Mouse (Mus musculus): ENCODE data around the gene Inhbc.
A peak's percentile ranks its signal among the peaks of the same experiment; 100 is the strongest.

Gene Inhbc

GRCm38 (mm10) chr10:127369834-127370820 is at the start of gene Inhbc:
Gene Inhbc (minus strand): TSS chr10:127370431.
- no peak for DNase-seq (ENCODE audit: extremely low read depth, low read depth, low spot score)

GRCm38 (mm10) chr10:127414141-127414540 is 43.9 kb upstream of the Inhbc start:
- DNase-seq (ENCODE audit: extremely low read depth, low read depth, low spot score): no peak

- no peak for DNase-seq (ENCODE audit: extremely low read depth, low read depth, low spot score)
Measured at GRCm38 (mm10) chr10:127413585-127413984, 43.4 kb upstream of the Inhbc start.

- no peak for DNase-seq (ENCODE audit: extremely low read depth, low read depth, low spot score)
Measured at GRCm38 (mm10) chr10:127412776-127413175, 42.5 kb upstream of the Inhbc start.

- DNase-seq (ENCODE audit: extremely low read depth, low read depth, low spot score): no peak
Measured at GRCm38 (mm10) chr10:127412101-127412500, 41.9 kb upstream of the Inhbc start.

GRCm38 (mm10) chr10:127407391-127407790 is 37.2 kb upstream of the Inhbc start:
- DNase-seq (ENCODE audit: extremely low read depth, low read depth, low spot score): peak; percentile 43

- DNase-seq (ENCODE audit: extremely low read depth, low read depth, low spot score): no peak
Measured at GRCm38 (mm10) chr10:127404701-127405100, 34.5 kb upstream of the Inhbc start.

GRCm38 (mm10) chr10:127391774-127392173 is 21.5 kb upstream of the Inhbc start:
- no peak for DNase-seq (ENCODE audit: extremely low read depth, low read depth, low spot score)

- DNase-seq (ENCODE audit: extremely low read depth, low read depth, low spot score): no peak
Measured at GRCm38 (mm10) chr10:127381743-127382134, 11.5 kb upstream of the Inhbc start.

GRCm38 (mm10) chr10:127380767-127381742 is 10.8 kb upstream of the Inhbc start:
- DNase-seq (ENCODE audit: extremely low read depth, low read depth, low spot score): no peak

- no peak for DNase-seq (ENCODE audit: extremely low read depth, low read depth, low spot score)
Measured at GRCm38 (mm10) chr10:127380251-127380691, 10.0 kb upstream of the Inhbc start, which contains the start of gene R3hdm2. Gene R3hdm2 (plus strand): TSS chr10:127380327.

GRCm38 (mm10) chr10:127379654-127380053 is 9.4 kb upstream of the Inhbc start:
- no peak for DNase-seq (ENCODE audit: extremely low read depth, low read depth, low spot score)

- DNase-seq (ENCODE audit: extremely low read depth, low read depth, low spot score): no peak
Measured at GRCm38 (mm10) chr10:127377700-127378099, 7.5 kb upstream of the Inhbc start.

GRCm38 (mm10) chr10:127371023-127371422 is 792 bp upstream of the Inhbc start:
- no peak for DNase-seq (ENCODE audit: extremely low read depth, low read depth, low spot score)

GRCm38 (mm10) chr10:127368273-127368672 is 2.0 kb downstream of the Inhbc start:
- DNase-seq (ENCODE audit: extremely low read depth, low read depth, low spot score): no peak

GRCm38 (mm10) chr10:127367116-127367515 is 3.1 kb downstream of the Inhbc start:
- DNase-seq (ENCODE audit: extremely low read depth, low read depth, low spot score): no peak

- DNase-seq (ENCODE audit: extremely low read depth, low read depth, low spot score): no peak
Measured at GRCm38 (mm10) chr10:127360714-127361113, 9.5 kb downstream of the Inhbc start.

GRCm38 (mm10) chr10:127355336-127355735 is 14.9 kb downstream of the Inhbc start:
- no peak for DNase-seq (ENCODE audit: extremely low read depth, low read depth, low spot score)

- DNase-seq (ENCODE audit: extremely low read depth, low read depth, low spot score): no peak
Measured at GRCm38 (mm10) chr10:127353909-127354895, 16.0 kb downstream of the Inhbc start, which contains the start of gene Inhbe. Gene Inhbe (minus strand): TSS chr10:127354411.

- no peak for DNase-seq (ENCODE audit: extremely low read depth, low read depth, low spot score)
Measured at GRCm38 (mm10) chr10:127352766-127353165, 17.5 kb downstream of the Inhbc start.
